Mouse (Mus musculus) heart, embryonic 14.5 days (tissue): Measurements from ENCODE around the gene Gabarap. TPM values are rescaled to one million over a fixed set of nuclear protein-coding genes. Genes with fewer than 3 reads are reported as not detected.

Source experiments
- ATAC-seq: fragments of 200-750 bp; cut with Nextera tagmentation; 2 replicates; pipeline ENCODE4 v1.8.0; 2017; ENCODE audit warnings: low read depth, moderate TSS enrichment; ENCODE audit not compliant: insufficient number of reproducible peaks, insufficient read depth, low FRiP score
- H3K27ac ChIP-seq, 2 experiments: fragments of 200-500 bp in 1 of 2; fragments of 300-500 bp in 1 of 2; sonication (generic) in 1 of 2; replicated peaks in 1 of 2; 2 replicates each; pipeline ENCODE4 v1.5.1; 2012 to 2014; ENCODE audit warnings: low read depth in 2 of 2, low read length in 2 of 2, control low read depth in 1 of 2, mild to moderate bottlenecking in 1 of 2, mixed read lengths in 1 of 2; ENCODE audit not compliant: control insufficient read depth in 1 of 2, insufficient read depth in 1 of 2
- H3K27me3 ChIP-seq: fragments of 300-500 bp; sonication (generic); 2 replicates; pipeline ENCODE4 v1.6.1; 2014; ENCODE audit warnings: mild to moderate bottlenecking, low read length, control low read depth; ENCODE audit not compliant: control insufficient read depth, insufficient read depth
- H3K36me3 ChIP-seq: fragments of 300-500 bp; sonication (generic); 2 replicates; pipeline ENCODE4 v1.6.1; 2014; ENCODE audit warnings: mild to moderate bottlenecking, control low read depth, low read length, mixed read lengths; ENCODE audit not compliant: control insufficient read depth, insufficient read depth
- H3K4me1 ChIP-seq, 2 experiments: fragments of 200-500 bp in 1 of 2; fragments of 300-500 bp in 1 of 2; sonication (generic) in 1 of 2; 2 replicates each; pipeline ENCODE4 v1.6.1; 2012 to 2014; ENCODE audit warnings: low read length in 2 of 2, control low read depth in 1 of 2, mixed read lengths in 1 of 2; ENCODE audit not compliant: control insufficient read depth in 2 of 2, insufficient read depth in 2 of 2
- H3K4me2 ChIP-seq: fragments of 300-500 bp; sonication (generic); 2 replicates; pipeline ENCODE4 v1.6.1; 2014; ENCODE audit warnings: mild to moderate bottlenecking, low read length
- H3K4me3 ChIP-seq, 2 experiments: fragments of 200-500 bp in 1 of 2; fragments of 300-500 bp in 1 of 2; sonication (generic) in 1 of 2; 2 replicates each; pipeline ENCODE4 v1.5.1; 2012 to 2014; ENCODE audit warnings: low read length in 2 of 2, mild to moderate bottlenecking in 2 of 2, control low read depth in 1 of 2, low read depth in 1 of 2, moderate library complexity in 1 of 2; ENCODE audit not compliant: control insufficient read depth in 1 of 2, insufficient read depth in 1 of 2
- H3K9ac ChIP-seq: fragments of 300-500 bp; sonication (generic); 2 replicates; pipeline ENCODE4 v1.6.1; 2014; ENCODE audit warnings: mild to moderate bottlenecking, low read length
- H3K9me3 ChIP-seq: fragments of 300-500 bp; sonication (generic); 2 replicates; pipeline ENCODE4 v1.6.1; 2016; ENCODE audit warnings: low read length, control low read depth; ENCODE audit not compliant: control insufficient read depth
- WGBS: fragments of 180-500 bp; shearing (Covaris S2); extraction: QIAGEN DNeasy Blood & Tissue Kit; methylation state at CpG from one replicate; pipeline ENCODE4 v1.1.7; 2014; 5-methylcytosine and 5-hydroxymethylcytosine counted together
- polyA plus RNA-seq: library from polyadenylated mRNA; unstranded; fragments of >200 nt; fragmentation: Nextera tagmentation; extraction: Ambion mirVana; gene quantifications from 2 replicates; pipeline ENCODE4 v1.2.1, GENCODE M21; 2014

Gene Gabarap
- polyA plus RNA-seq, 1 experiment from 2014 or later: 540 TPM

- Histone ChIP-seq H3K27ac (peak within 1 kb of the TSS; percentile 94 to 95), H3K36me3 (peaks cover 39% of the 10 kb centered on the region), H3K4me1 (peaks cover 11 to 27% of the 10 kb centered on the region in 2 experiments), H3K4me2 (peak within 1 kb of the TSS; percentile 96), H3K4me3 (peak within 1 kb of the TSS; percentile 78 to 89), H3K9me3 (no peaks in the 10 kb centered on the region), H3K9ac (peak within 1 kb of the TSS; percentile 92), H3K27me3 (no peaks in the 10 kb centered on the region)
- peak; percentile 54 for ATAC-seq
- WGBS: under 1% methylated on average over 48 of the region's 48 CpGs
Observed at GRCm38 (mm10) chr11:70000396-70000898, 9.5 kb downstream of the Gabarap start, which contains the start of gene Dvl2. TSS of gene Dvl2 (plus strand) at chr11:70000595.

- Histone ChIP-seq H3K9ac (peak overlapping the region; percentile 92), H3K4me3 (peak overlapping the region; percentile 78 to 89), H3K4me2 (peak overlapping the region; percentile 96), H3K36me3 (peaks cover 46% of the 10 kb centered on the region), H3K27me3 (no peaks in the 10 kb centered on the region), H3K27ac (peak overlapping the region; percentile 94 to 95), H3K4me1 (peaks cover 11 to 27% of the 10 kb centered on the region in 2 experiments), H3K9me3 (no peaks in the 10 kb centered on the region)
- ATAC-seq: no peak
- 13% methylated on average over 8 of the region's 8 CpGs for WGBS
Observed at GRCm38 (mm10) chr11:70001159-70001558, 10.2 kb downstream of the Gabarap start.

DNA sequence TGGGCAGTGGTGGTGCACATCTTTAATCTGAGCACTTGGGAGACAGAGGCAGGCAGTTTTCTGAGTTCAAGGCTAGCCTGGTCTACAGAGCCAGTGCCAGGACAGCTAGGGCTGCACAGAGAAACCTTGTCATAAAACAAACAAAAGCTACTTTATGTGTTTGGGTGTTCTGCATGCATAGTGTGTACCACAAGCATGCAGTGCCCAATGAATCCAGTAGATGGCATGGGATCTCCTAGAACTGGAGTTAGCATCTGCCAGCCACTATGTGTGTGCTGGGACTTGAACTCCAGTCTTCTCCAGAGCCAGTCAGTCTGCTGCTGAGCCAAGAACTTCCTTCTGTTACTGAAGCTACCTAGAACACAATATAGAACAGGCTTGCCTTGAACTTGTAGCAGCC lies 10.9 kb downstream of the Gabarap start:
- H3K4me3 ChIP-seq: peak overlapping the region in 1 of 2 experiments; percentile 89; a peak in 2 of 4 replicates
- H3K27ac ChIP-seq: no peak overlapping the region
- no peak overlapping the region; the same call in 1 of the 2 replicates for H3K9ac ChIP-seq
- ATAC-seq: no peak
- no peaks in the 10 kb centered on the region for H3K9me3 ChIP-seq
- no peaks in the 10 kb centered on the region for H3K27me3 ChIP-seq
- peak overlapping the region; percentile 96 for H3K4me2 ChIP-seq
- H3K4me1 ChIP-seq: peaks cover 11 to 27% of the 10 kb centered on the region in 2 experiments
- peaks cover 53% of the 10 kb centered on the region for H3K36me3 ChIP-seq

DNA sequence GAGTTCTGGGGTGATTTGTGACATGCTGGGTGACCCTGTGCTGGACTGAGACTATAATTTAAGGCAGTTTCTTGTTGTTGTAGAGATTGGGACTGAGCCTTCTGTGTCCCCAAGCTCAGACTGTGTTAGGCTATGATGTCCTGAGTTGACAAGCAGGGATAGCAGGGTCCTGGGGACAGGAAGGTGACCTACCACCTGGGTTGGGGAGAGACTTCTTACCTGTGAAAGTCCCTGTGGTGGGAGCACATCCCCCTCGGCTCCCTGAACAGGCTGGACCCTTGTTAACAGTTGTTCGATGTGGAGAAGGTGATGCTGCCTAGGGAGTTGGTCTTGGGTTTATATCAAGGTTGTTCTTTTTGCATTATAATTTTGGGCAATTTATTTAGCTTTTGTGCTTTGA lies 11.5 kb downstream of the Gabarap start:
- peak overlapping the region; percentile 96; the same call in 1 of the 2 replicates for H3K4me2 ChIP-seq
- H3K9ac ChIP-seq: peak overlapping the region; percentile 41; the same call in 1 of the 2 replicates
- ATAC-seq: no peak
- no peak overlapping the region for H3K27ac ChIP-seq
- H3K36me3 ChIP-seq: peaks cover 59% of the 10 kb centered on the region
- no peaks in the 10 kb centered on the region for H3K27me3 ChIP-seq
- H3K9me3 ChIP-seq: no peaks in the 10 kb centered on the region
- 95% methylated on average over 2 of the region's 2 CpGs for WGBS
- H3K4me3 ChIP-seq: 0 out of 4 replicates have a peak overlapping the region, but pooled peaks of 1 of the 2 experiments have one; percentile 89
- peaks cover 11 to 25% of the 10 kb centered on the region in 2 experiments for H3K4me1 ChIP-seq

DNA sequence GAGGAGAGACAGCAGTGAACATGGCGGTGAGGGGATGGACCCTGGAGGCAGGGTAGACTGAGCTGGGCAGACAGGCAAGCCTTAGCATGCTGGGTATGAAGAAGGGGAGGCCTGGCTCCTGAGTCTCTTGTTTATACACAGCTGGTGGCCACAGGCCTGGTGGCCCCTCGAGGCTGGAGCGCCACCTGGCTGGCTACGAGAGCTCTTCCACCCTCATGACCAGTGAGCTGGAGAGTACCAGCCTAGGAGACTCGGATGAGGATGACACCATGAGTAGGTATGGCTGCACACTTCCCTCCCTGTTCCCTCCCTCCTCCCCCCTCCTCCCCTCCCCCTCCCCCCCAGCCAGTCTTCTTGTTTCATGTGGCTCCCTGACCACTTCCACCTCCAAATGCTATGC lies 14.6 kb downstream of the Gabarap start:
- no peak for ATAC-seq
- Histone ChIP-seq H3K4me2 (no peak overlapping the region), H3K27ac (no peak overlapping the region), H3K9ac (no peak overlapping the region), H3K27me3 (no peaks in the 10 kb centered on the region), H3K36me3 (peaks cover 64% of the 10 kb centered on the region), H3K4me3 (no peak overlapping the region), H3K4me1 (peaks cover 8 to 14% of the 10 kb centered on the region in 2 experiments; a peak in 3 of 4 replicates), H3K9me3 (no peaks in the 10 kb centered on the region)
- WGBS: 63% methylated on average over 5 of the region's 5 CpGs

- peaks cover 2 to 7% of the 10 kb centered on the region in 2 experiments; a peak in 3 of 4 replicates for H3K4me1 ChIP-seq
- no peak for ATAC-seq
- H3K27me3 ChIP-seq: no peaks in the 10 kb centered on the region
- WGBS: 82% methylated on average over 6 of the region's 6 CpGs
- no peak overlapping the region for H3K9ac ChIP-seq
- no peaks in the 10 kb centered on the region for H3K9me3 ChIP-seq
- H3K4me3 ChIP-seq: no peak overlapping the region
- no peak overlapping the region for H3K4me2 ChIP-seq
- no peak overlapping the region for H3K27ac ChIP-seq
- peaks cover 91% of the 10 kb centered on the region for H3K36me3 ChIP-seq
Observed at GRCm38 (mm10) chr11:70010033-70010432, 19.1 kb downstream of the Gabarap start.

GRCm38 (mm10) chr11:70010548-70010947 lies 19.6 kb downstream of the Gabarap start:
- 82% methylated on average over 12 of the region's 12 CpGs for WGBS
- no peak for ATAC-seq
- H3K36me3 ChIP-seq: peaks cover 86% of the 10 kb centered on the region
- H3K9me3 ChIP-seq: no peaks in the 10 kb centered on the region
- H3K4me1 ChIP-seq: peaks cover 2 to 9% of the 10 kb centered on the region in 2 experiments; a peak in 3 of 4 replicates
- H3K4me2 ChIP-seq: no peak overlapping the region
- no peak overlapping the region for H3K9ac ChIP-seq
- no peak overlapping the region for H3K4me3 ChIP-seq
- H3K27ac ChIP-seq: no peak overlapping the region
- no peaks in the 10 kb centered on the region for H3K27me3 ChIP-seq

- Histone ChIP-seq H3K36me3 (peaks cover 82% of the 10 kb centered on the region), H3K4me3 (no peak overlapping the region), H3K9ac (no peak overlapping the region), H3K4me1 (peaks cover 2 to 10% of the 10 kb centered on the region in 2 experiments; a peak in 3 of 4 replicates), H3K27me3 (no peaks in the 10 kb centered on the region), H3K27ac (no peak overlapping the region), H3K4me2 (no peak overlapping the region), H3K9me3 (no peaks in the 10 kb centered on the region)
- no peak for ATAC-seq
- WGBS: 87% methylated on average over 10 of the region's 10 CpGs
Observed at GRCm38 (mm10) chr11:70010961-70011360, 20.0 kb downstream of the Gabarap start.
